Mouse (Mus musculus): Measurements from ENCODE around the gene Arhgef3.

DNA sequence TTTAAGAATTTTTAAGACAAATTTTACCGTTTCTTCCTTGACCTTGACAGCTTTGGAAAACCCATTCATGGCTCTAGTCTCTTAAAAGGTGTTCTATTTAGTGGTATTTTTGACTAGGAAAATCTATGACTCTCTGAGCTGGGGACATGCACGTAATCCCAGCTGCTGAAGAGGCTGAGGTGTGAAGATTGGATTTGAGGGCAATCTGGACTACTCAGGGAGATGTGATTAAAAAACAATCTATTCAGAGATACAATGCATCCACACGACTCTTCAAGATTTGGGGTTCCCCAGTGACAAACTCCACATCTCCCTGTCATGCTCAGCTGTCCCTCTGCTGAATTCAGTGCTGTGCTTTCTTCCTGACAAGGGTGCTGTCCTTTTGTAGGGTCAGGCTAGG, 84.4 kb downstream of the Arhgef3 start:
- no peak for TF ChIP-seq CTCF (IDR thresholded peaks at IDR 0.05; ENCODE audit: borderline replicate concordance, control insufficient read depth, extremely low read depth, insufficient read depth, low read length, poor library complexity)
- TF ChIP-seq POLR2A (IDR thresholded peaks at IDR 0.05; ENCODE audit: control insufficient read depth, extremely low read depth, insufficient read depth, low read length, poor library complexity), result no peak

Data from thymus, adult 2 months (tissue).